Mouse (Mus musculus) skeletal muscle tissue, adult 2 months (tissue): ENCODE measurements around the gene Nrp1.
A peak's percentile ranks its signal among the peaks of the same experiment; 100 is the strongest.

ENCODE experiments used
- DNase-seq: peaks from one replicate; pipeline ENCODE4 v3.0.0-alpha.2; 2012; ENCODE audit warnings: low read depth, low spot score

The Nrp1 gene

GRCm38 (mm10) chr8:128465553-128465952, 107.1 kb downstream of the Nrp1 start:
- no peak for DNase-seq

DNA sequence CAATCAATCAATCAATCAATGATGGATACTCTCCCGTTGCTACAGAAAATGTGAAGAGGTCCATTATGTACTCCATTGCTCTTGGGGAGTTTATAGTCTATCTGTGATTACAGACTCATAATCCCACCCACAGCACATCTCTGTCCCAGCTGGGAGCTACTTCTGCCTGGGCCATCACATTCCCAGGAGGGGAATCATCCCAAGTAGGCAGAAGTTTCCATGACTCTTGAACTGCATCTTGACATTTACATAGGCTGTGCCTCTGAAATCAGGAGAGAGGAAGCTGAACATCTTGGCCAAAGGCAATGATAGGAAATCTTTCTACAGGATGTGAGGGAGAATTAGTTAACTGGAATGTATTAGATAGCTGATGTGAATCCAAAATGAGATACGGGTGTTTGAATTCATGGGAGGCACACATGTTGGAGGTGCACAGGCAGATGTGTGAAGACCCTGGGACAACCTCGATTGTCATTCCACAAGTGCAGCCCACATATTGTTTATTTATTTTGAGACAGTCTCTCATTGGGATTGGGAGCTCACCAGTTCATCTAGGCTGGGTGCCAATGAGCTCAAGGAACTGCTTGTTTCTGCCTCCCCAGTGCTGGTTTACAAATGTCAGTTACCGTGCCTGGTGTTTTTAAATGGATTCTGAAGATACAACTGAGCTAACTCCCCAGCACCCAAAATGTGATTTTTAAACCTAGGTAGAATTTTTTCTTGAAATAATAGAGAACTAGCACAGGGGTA, 108.5 kb downstream of the Nrp1 start:
- no peak for DNase-seq

DNA sequence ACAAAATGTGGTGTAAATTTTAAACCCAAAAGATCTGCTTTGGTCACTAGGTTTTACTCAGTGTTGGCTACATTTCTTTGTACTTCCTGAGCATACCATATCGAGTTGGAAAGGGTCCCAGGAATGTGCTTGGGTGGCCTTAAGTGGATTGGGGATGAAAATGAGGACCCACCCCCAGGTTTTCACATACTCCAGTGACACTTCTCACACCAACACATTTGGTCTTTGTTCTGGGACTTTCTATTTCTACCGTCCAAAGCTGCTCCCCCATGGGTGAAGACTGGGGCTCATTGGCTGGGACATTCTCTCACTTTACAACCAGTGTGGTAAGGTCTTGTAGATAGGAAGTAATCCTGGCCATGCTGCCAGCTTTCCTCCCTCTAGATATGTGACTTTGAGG, 111.7 kb downstream of the Nrp1 start:
- no peak for DNase-seq

DNA sequence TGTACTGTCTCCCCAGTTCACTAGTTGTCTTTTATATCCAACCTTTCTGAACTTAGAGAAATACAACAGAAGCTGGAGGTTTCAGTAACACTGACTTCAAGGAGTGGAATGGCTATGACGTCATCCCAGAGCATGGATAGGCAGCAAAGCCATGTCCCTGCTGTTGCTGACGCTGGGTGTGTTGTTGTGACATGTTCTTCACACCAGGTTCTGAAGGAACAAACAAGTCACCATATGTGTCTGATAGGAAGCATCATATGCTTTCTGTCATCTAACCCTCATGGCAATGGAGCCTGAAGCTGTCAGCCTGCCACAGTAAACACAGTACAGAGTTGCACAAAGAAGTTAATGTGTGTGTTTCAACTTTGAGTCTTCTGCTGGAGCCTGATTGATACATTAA, 112.8 kb downstream of the Nrp1 start:
- no peak for DNase-seq

GRCm38 (mm10) chr8:128472871-128473270, 114.5 kb downstream of the Nrp1 start:
- no peak for DNase-seq

DNA sequence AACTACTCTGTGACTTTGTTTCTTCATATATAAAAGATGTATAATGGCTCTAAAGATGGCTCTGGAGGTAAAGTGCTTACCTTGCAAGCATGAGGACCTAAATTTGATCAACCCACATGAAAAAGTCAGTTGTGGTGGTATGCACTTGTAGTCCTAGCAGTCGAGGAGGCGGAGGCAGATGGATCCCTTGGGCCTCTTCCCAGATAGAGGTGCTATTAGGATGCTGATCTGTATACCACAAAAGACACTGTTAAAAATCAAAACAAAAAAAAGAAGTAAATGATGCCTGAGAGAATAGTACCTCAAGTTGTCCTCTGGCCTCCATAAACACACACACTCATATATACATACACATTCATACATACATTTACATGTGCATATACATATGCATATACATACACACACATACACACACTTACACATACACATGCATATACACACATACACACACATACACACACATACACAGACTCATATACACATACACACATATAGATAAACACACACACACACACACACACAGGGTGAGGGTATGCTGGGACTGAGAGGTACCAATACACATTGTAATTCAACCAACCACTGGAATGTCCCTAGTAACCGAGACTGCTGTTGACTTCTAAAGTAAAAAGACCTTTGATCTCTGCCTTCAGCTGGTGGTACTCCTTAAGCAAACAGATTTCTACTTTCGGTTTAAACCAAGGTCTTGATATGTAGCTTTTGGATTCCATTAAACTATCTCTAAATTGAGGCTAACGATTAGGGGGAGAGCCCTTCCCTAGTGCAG, 115.2 kb downstream of the Nrp1 start:
- no peak for DNase-seq

DNA sequence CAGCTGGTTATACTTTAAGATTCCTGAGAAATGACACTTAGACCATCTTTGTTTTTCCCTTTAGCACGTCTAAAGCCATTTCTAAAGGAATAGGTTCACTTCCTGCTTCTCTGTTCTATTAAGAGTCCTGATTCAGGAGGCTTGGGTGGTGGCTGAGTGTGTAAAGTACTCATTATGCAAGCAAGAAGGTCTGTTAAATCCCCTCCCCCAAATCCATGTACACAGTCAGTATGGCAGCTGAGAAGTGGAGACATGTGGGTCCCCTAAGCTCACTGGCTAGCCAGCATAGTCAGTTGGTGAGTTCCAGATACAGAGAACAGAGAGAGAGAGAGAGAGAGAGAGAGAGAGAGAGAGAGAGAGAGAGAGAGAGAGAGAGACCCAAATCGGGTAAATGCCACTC, 116.2 kb downstream of the Nrp1 start:
- DNase-seq: no peak

GRCm38 (mm10) chr8:128476206-128476605, 117.8 kb downstream of the Nrp1 start:
- DNase-seq: no peak

DNA sequence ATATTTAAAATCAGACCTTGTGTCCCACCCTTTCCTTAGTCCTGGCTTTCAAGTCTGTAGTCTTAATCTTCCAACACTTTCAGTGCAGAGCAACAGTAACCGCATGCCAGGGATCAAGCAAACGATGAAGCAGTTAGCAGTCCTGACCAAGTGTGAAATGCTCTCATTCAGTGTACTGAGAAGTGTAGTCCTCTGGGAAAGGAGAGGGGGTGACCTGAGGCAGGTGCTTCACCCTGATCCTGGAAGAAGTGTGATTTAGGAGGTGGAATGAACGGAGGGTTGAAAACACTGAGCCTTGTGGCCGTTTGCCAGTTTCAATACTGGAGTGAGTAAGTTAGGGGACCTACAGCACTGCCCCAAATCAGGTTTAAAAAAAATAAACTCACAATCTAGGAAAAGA, 119.6 kb downstream of the Nrp1 start:
- DNase-seq: no peak

DNA sequence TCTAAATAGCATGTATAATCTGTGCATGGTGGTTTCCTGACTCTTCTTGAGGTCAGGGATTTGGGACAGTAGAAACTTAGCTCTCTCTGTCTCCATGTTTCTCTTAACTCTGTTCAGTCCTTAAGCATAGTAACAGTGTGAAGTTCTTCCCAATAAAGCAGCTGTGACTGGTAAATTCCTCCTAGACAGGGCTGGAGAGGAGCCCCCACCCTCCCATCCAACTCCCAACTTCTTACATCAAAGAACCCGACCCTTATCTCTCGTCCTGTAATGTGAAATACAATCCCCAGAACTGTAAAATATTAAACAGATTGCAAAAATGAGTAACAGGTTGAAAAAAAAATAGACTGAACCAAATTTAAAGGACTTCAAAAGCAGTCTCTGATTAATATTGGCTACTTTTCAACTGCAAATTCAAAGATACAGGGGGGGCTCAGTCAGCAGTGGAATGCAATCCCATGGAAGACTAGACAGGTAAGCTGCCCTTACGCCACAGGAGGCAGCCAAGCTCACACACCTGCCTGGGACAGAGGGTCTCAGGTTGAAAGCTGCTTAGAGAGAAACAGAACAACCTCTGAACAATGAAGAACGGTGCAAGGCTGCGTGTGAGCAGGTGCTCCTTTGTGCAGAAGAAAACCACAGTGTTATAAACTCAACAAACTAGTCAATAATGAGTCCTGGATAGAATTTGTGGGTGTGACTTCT, 121.1 kb downstream of the Nrp1 start:
- DNase-seq: no peak

DNA sequence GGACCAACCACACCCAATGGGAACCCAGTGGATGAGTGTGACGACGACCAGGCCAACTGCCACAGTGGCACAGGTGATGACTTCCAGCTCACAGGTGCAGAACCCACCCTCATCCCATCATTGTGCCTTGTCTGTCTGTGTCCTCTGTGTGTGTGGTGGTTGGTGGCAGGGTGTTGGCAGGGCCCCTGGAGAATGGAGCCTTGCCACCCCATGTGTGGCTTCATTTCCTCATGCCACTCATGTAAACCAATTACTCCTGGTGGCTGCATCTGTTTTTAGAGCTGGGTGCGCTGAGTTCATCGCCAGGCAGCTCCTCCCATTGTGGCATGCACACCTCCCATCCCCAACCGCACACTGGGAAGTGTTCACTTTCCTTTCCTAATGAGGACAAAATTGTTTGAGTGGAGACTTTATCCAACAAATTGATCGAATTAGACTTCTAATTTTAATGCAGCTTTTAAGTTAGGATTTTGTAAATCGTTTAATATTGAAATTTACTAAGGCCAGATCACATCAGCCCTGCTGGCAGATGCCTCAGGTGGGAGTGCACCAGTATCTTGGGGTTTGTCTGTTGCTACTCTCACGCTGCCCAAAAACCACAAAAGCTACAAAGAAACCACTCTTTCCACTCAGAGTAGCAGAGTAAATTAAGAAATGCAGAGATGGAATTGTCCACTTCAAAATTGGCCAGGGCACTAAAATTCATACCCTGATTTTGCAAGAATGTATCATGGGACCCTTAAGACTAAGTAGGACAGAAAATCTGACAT, 122.7 kb downstream of the Nrp1 start:
- no peak for DNase-seq

- DNase-seq: no peak
Measured at GRCm38 (mm10) chr8:128483344-128483743, 124.9 kb downstream of the Nrp1 start.

GRCm38 (mm10) chr8:128484720-128485124, 126.3 kb downstream of the Nrp1 start:
- DNase-seq: no peak

- DNase-seq: peak; percentile 26
Measured at GRCm38 (mm10) chr8:128486043-128486442, 127.6 kb downstream of the Nrp1 start.

GRCm38 (mm10) chr8:128487966-128488931, 129.8 kb downstream of the Nrp1 start:
- no peak for DNase-seq

GRCm38 (mm10) chr8:128489351-128489750, 130.9 kb downstream of the Nrp1 start:
- DNase-seq: no peak

- DNase-seq: peak; percentile 60
Measured at GRCm38 (mm10) chr8:128491126-128492067, 133.0 kb downstream of the Nrp1 start.

- DNase-seq: no peak
Measured at GRCm38 (mm10) chr8:128493801-128494200, 135.4 kb downstream of the Nrp1 start.

GRCm38 (mm10) chr8:128498836-128499235, 140.4 kb downstream of the Nrp1 start:
- no peak for DNase-seq
